Mouse (Mus musculus) heart, embryonic 14.5 days (tissue): ENCODE results near the gene Draxin. TPM values are rescaled to one million over a fixed set of nuclear protein-coding genes. Genes with fewer than 3 reads are reported as not detected.
"Not testable (repeated sequence)": the region's sequence is repeated elsewhere in the genome, so short reads cannot be mapped to it uniquely, and the experiment has no call there.

Source experiments
- ATAC-seq: fragments of 200-750 bp; cut with Nextera tagmentation; 2 replicates; pipeline ENCODE4 v1.8.0; 2017; ENCODE audit warnings: low read depth, moderate TSS enrichment; ENCODE audit not compliant: insufficient number of reproducible peaks, insufficient read depth, low FRiP score
- H3K27ac ChIP-seq, 2 experiments: fragments of 200-500 bp in 1 of 2; fragments of 300-500 bp in 1 of 2; sonication (generic) in 1 of 2; replicated peaks in 1 of 2; 2 replicates each; pipeline ENCODE4 v1.5.1; 2012 to 2014; ENCODE audit warnings: low read depth in 2 of 2, low read length in 2 of 2, control low read depth in 1 of 2, mild to moderate bottlenecking in 1 of 2, mixed read lengths in 1 of 2; ENCODE audit not compliant: control insufficient read depth in 1 of 2, insufficient read depth in 1 of 2
- H3K27me3 ChIP-seq: fragments of 300-500 bp; sonication (generic); 2 replicates; pipeline ENCODE4 v1.6.1; 2014; ENCODE audit warnings: mild to moderate bottlenecking, low read length, control low read depth; ENCODE audit not compliant: control insufficient read depth, insufficient read depth
- H3K36me3 ChIP-seq: fragments of 300-500 bp; sonication (generic); 2 replicates; pipeline ENCODE4 v1.6.1; 2014; ENCODE audit warnings: mild to moderate bottlenecking, control low read depth, low read length, mixed read lengths; ENCODE audit not compliant: control insufficient read depth, insufficient read depth
- H3K4me1 ChIP-seq, 2 experiments: fragments of 200-500 bp in 1 of 2; fragments of 300-500 bp in 1 of 2; sonication (generic) in 1 of 2; 2 replicates each; pipeline ENCODE4 v1.6.1; 2012 to 2014; ENCODE audit warnings: low read length in 2 of 2, control low read depth in 1 of 2, mixed read lengths in 1 of 2; ENCODE audit not compliant: control insufficient read depth in 2 of 2, insufficient read depth in 2 of 2
- H3K4me2 ChIP-seq: fragments of 300-500 bp; sonication (generic); 2 replicates; pipeline ENCODE4 v1.6.1; 2014; ENCODE audit warnings: mild to moderate bottlenecking, low read length
- H3K4me3 ChIP-seq, 2 experiments: fragments of 200-500 bp in 1 of 2; fragments of 300-500 bp in 1 of 2; sonication (generic) in 1 of 2; 2 replicates each; pipeline ENCODE4 v1.5.1; 2012 to 2014; ENCODE audit warnings: low read length in 2 of 2, mild to moderate bottlenecking in 2 of 2, control low read depth in 1 of 2, low read depth in 1 of 2, moderate library complexity in 1 of 2; ENCODE audit not compliant: control insufficient read depth in 1 of 2, insufficient read depth in 1 of 2
- H3K9ac ChIP-seq: fragments of 300-500 bp; sonication (generic); 2 replicates; pipeline ENCODE4 v1.6.1; 2014; ENCODE audit warnings: mild to moderate bottlenecking, low read length
- H3K9me3 ChIP-seq: fragments of 300-500 bp; sonication (generic); 2 replicates; pipeline ENCODE4 v1.6.1; 2016; ENCODE audit warnings: low read length, control low read depth; ENCODE audit not compliant: control insufficient read depth
- WGBS: fragments of 180-500 bp; shearing (Covaris S2); extraction: QIAGEN DNeasy Blood & Tissue Kit; methylation state at CpG from one replicate; pipeline ENCODE4 v1.1.7; 2014; 5-methylcytosine and 5-hydroxymethylcytosine counted together
- microRNA-seq: library from miRNA; unstranded; fragments of <30 nt; microRNA quantifications from one replicate; pipeline ENCODE4, GENCODE M21; 2016
- polyA plus RNA-seq: library from polyadenylated mRNA; unstranded; fragments of >200 nt; fragmentation: Nextera tagmentation; extraction: Ambion mirVana; gene quantifications from 2 replicates; pipeline ENCODE4 v1.2.1, GENCODE M21; 2014

Draxin gene
- polyA plus RNA-seq, 1 experiment from 2014 or later, result not detected

GRCm38 (mm10) chr4:148053417-148053920, 77.0 kb downstream of the Draxin start:
- H3K4me1 ChIP-seq, result peaks cover 4 to 10% of the 10 kb centered on the region in 2 experiments; a peak in 2 of 4 replicates
- WGBS, result 94% methylated on average over 12 of the region's 12 CpGs

GRCm38 (mm10) chr4:148052976-148053375, 77.5 kb downstream of the Draxin start:
- WGBS, result 65% methylated on average over 2 of the region's 2 CpGs
- no peak for ATAC-seq

More at GRCm38 (mm10) chr4:148053417-148053920, 77.0 kb downstream of the Draxin start:
- no peak for ATAC-seq
- Histone ChIP-seq H3K36me3 (peaks cover 99% of the 10 kb centered on the region), H3K4me2 (no peak overlapping the region), H3K27ac (no peak overlapping the region), H3K9ac (no peak overlapping the region), H3K4me3 (no peak overlapping the region), H3K27me3 (no peaks in the 10 kb centered on the region), H3K9me3 (no peaks in the 10 kb centered on the region)

GRCm38 (mm10) chr4:148051886-148052285, 78.6 kb downstream of the Draxin start:
- no peaks in the 10 kb centered on the region for H3K9me3 ChIP-seq
- 88% methylated on average over 11 of the region's 11 CpGs for WGBS
- H3K9ac ChIP-seq, result no peak overlapping the region
- H3K4me2 ChIP-seq, result no peak overlapping the region
- H3K4me1 ChIP-seq, result peaks cover 2 to 6% of the 10 kb centered on the region in 2 experiments; a peak in 2 of 4 replicates
- no peak for ATAC-seq
- no peak overlapping the region for H3K4me3 ChIP-seq
- H3K27me3 ChIP-seq, result no peaks in the 10 kb centered on the region
- no peak overlapping the region for H3K27ac ChIP-seq
- peaks cover 97% of the 10 kb centered on the region for H3K36me3 ChIP-seq

More at GRCm38 (mm10) chr4:148052976-148053375, 77.5 kb downstream of the Draxin start:
- Histone ChIP-seq H3K4me3 (no peak overlapping the region), H3K36me3 (peaks cover 99% of the 10 kb centered on the region), H3K27ac (no peak overlapping the region), H3K4me1 (peaks cover 4 to 10% of the 10 kb centered on the region in 2 experiments; a peak in 2 of 4 replicates), H3K9ac (no peak overlapping the region), H3K4me2 (no peak overlapping the region), H3K9me3 (no peaks in the 10 kb centered on the region), H3K27me3 (no peaks in the 10 kb centered on the region)

- H3K9ac ChIP-seq, result no peak overlapping the region
- no peak overlapping the region for H3K4me2 ChIP-seq
- H3K27ac ChIP-seq, result no peak overlapping the region
- H3K4me1 ChIP-seq, result no peaks in the 10 kb centered on the region
- H3K4me3 ChIP-seq, result no peak overlapping the region
- H3K27me3 ChIP-seq, result no peaks in the 10 kb centered on the region
- no peak for ATAC-seq
- H3K9me3 ChIP-seq, result no peaks in the 10 kb centered on the region
- 94% methylated on average over 13 of the region's 13 CpGs for WGBS
- H3K36me3 ChIP-seq, result peaks cover 90% of the 10 kb centered on the region
These were observed 79.3 kb downstream of the Draxin start for GRCm38 (mm10) chr4:148051046-148051776.

- not testable (repeated sequence) for H3K9ac ChIP-seq, H3K9me3 ChIP-seq, ATAC-seq, H3K27ac ChIP-seq, H3K4me3 ChIP-seq, H3K4me1 ChIP-seq, H3K4me2 ChIP-seq, H3K27me3 ChIP-seq
- peaks cover 87% of the 10 kb centered on the region for H3K36me3 ChIP-seq
- 91% methylated on average over 3 of the region's 3 CpGs for whole genome bisulfite sequencing
These were observed 80.0 kb downstream of the Draxin start for GRCm38 (mm10) chr4:148050396-148050914.

Small RNAs within 50 kb of the gene (microRNA-seq; reads per million reads assigned to microRNA genes)
- not detected for gene Mir7022

Other genes with a start within 250 kb of the Draxin start
- gene Mfn2, start 226.0 kb downstream of the Draxin start, polyA plus RNA-seq, result 107 and 117 TPM in 2 replicates
- 50.1 and 50.7 TPM in 2 replicates for gene Plod1, start 193.9 kb downstream of the Draxin start, polyA plus RNA-seq
- 19.3 and 22.1 TPM in 2 replicates for gene 2510039O18Rik, start 189.8 kb downstream of the Draxin start, polyA plus RNA-seq
- 180 and 234 TPM in 2 replicates for gene Nppb, start 144.9 kb downstream of the Draxin start, polyA plus RNA-seq
- gene Nppa, start 130.0 kb downstream of the Draxin start, polyA plus RNA-seq, result 7,026 and 7,623 TPM in 2 replicates
- gene Clcn6, start 91.9 kb downstream of the Draxin start, polyA plus RNA-seq, result 5.4 and 6.1 TPM in 2 replicates
- gene Mthfr, start 91.6 kb downstream of the Draxin start, polyA plus RNA-seq, result 8.7 and 9.7 TPM in 2 replicates
- gene Agtrap, start 42.7 kb downstream of the Draxin start, polyA plus RNA-seq, result 19.5 and 20.0 TPM in 2 replicates
- 40.9 and 42.1 TPM in 2 replicates for gene Mad2l2, start 314 bp downstream of the Draxin start, polyA plus RNA-seq
- 18.5 and 18.8 TPM in 2 replicates for gene Fbxo6, start 21.4 kb upstream of the Draxin start, polyA plus RNA-seq
- gene Fbxo44, start 29.8 kb upstream of the Draxin start, polyA plus RNA-seq, result 28.3 and 31.2 TPM in 2 replicates
- gene Fbxo2, start 29.9 kb upstream of the Draxin start, polyA plus RNA-seq, result 0.15 TPM in 1 of 2 replicates, not detected in the other
- gene Disp3, start 157.3 kb upstream of the Draxin start, polyA plus RNA-seq, result 0.04 TPM in 1 of 2 replicates, not detected in the other